Mouse (Mus musculus): ENCODE data around the gene Smndc1. TPM values are rescaled to one million over a fixed set of nuclear protein-coding genes. Genes with fewer than 3 reads are reported as not detected.

Gene Smndc1
- 36.4 and 37.5 TPM in 2 replicates for polyA plus RNA-seq (2012; rRNA removed)

DNA sequence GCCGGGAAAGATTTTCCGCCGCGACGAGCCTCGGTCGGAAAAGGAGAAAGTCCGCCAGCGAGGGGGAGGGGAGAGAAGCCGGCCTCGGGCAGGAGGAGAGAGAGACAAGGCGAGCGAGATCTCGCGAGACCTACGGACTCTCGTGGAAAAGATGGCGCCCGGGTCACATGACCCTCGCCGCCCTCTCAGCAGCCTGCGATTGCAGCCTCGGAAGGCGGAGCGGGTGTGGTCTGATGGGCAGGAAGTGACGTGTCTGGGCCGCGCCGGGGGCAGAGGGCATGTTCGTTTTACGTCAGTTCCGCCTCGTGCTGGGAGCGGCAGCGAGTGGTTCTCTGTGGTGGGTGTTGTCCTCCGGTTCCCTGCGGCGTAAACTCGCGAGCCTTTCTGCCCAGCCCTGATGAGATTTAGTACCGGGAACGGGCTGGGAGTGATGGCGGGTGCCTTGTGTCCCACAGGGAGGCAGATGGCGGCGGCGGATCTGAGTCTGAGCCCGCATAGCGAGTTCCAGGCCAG, at the start of gene Smndc1:
Smndc1 (minus strand) TSS at position 84 of the 513 bp plus-strand sequence.

DNA sequence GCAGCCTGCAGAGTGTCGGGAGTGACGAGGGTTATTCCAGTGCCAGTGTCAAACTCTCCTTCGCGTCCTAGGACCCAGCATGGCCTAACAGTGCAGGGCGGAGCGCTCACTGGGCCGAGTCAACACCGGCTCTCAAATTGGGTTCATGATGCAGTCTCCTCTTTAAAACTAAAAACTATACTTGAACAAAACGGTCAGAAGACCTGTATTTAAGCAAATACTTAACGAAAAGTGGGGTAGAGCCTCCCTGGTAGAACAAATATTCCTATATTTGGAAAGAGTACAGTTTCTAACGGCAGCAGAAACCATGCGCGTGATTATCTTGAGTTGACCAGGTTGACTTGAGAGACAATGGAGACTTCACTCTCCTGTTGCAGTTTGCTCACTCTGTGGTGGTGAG, 18.7 kb downstream of the Smndc1 start, which contains the start of gene Gm10197:
Gm10197 (minus strand) TSS at position 101 of the 400 bp plus-strand sequence.

Other genes starting within 250 kb of the Smndc1 start
- gene Mxi1, start 80.1 kb downstream of the Smndc1 start, polyA plus RNA-seq (2012; rRNA removed), result 33.6 and 34.7 TPM in 2 replicates
- not detected in 2 replicates for gene Gm10197, start 18.8 kb downstream of the Smndc1 start, polyA plus RNA-seq (2012; rRNA removed)
- gene Dusp5, start 138.5 kb upstream of the Smndc1 start, polyA plus RNA-seq (2012; rRNA removed), result 2.1 and 2.6 TPM in 2 replicates
- 71.0 and 75.4 TPM in 2 replicates for gene Nutf2-ps1, start 198.5 kb upstream of the Smndc1 start, polyA plus RNA-seq (2012; rRNA removed)
- 74.7 and 108 TPM in 2 replicates for gene Smc3, start 209.8 kb upstream of the Smndc1 start, polyA plus RNA-seq (2012; rRNA removed)